Mouse (Mus musculus): ENCODE results near the gene Polrmt. TPM values are rescaled to one million over a fixed set of nuclear protein-coding genes. Genes with fewer than 3 reads are reported as not detected.

Polrmt gene
- polyA plus RNA-seq (2015; fragmentation: Nextera tagmentation; extraction: Ambion mirVana): 60.9 and 63.8 TPM in 2 replicates

- peak within 1 kb of the TSS; percentile 43; the same call in 1 of the 2 replicates for H3K27ac ChIP-seq (ENCODE audit: low read length)
- no peaks in the 10 kb centered on the region; the same call in 1 of the 2 replicates for H3K9me3 ChIP-seq (ENCODE audit: low read length)
- peaks cover 11% of the 10 kb centered on the region for H3K4me1 ChIP-seq (ENCODE audit: insufficient read depth, low read length)
- peak within 1 kb of the TSS; percentile 77 for H3K9ac ChIP-seq (replicated peaks; ENCODE audit: low read length)
- 3% methylated on average over 38 of the region's 38 CpGs for WGBS
- H3K4me2 ChIP-seq (replicated peaks; ENCODE audit: low read depth, low read length): peak within 1 kb of the TSS; percentile 59
- peak within 1 kb of the TSS; percentile 78 for H3K4me3 ChIP-seq (ENCODE audit: low read length)
- no peaks in the 10 kb centered on the region for H3K27me3 ChIP-seq (ENCODE audit: insufficient read depth, low read length)
- peaks cover 31% of the 10 kb centered on the region for H3K36me3 ChIP-seq (ENCODE audit: insufficient read depth, low read length)
- ATAC-seq (ENCODE audit: low FRiP score, low TSS enrichment): peak; percentile 96
These were observed at the start of gene Polrmt for GRCm38 (mm10) chr10:79745898-79746773. Gene Polrmt (minus strand): TSS chr10:79746581.

GRCm38 (mm10) chr10:79795905-79796304 lies 49.5 kb upstream of the Polrmt start:
- Histone ChIP-seq H3K4me1 (ENCODE audit: insufficient read depth, low read length) (peaks cover 50% of the 10 kb centered on the region), H3K9ac (replicated peaks; ENCODE audit: low read length) (no peak overlapping the region), H3K4me2 (replicated peaks; ENCODE audit: low read depth, low read length) (no peak overlapping the region), H3K27ac (ENCODE audit: low read length) (no peak overlapping the region), H3K9me3 (ENCODE audit: low read length) (no peaks in the 10 kb centered on the region), H3K27me3 (ENCODE audit: insufficient read depth, low read length) (no peaks in the 10 kb centered on the region), H3K36me3 (ENCODE audit: insufficient read depth, low read length) (no peaks in the 10 kb centered on the region), H3K4me3 (ENCODE audit: low read length) (no peak overlapping the region)
- no peak for ATAC-seq (ENCODE audit: low FRiP score, low TSS enrichment)
- 95% methylated on average over 3 of the region's 3 CpGs for WGBS

GRCm38 (mm10) chr10:79794491-79794931 lies 48.1 kb upstream of the Polrmt start:
- ATAC-seq (ENCODE audit: low FRiP score, low TSS enrichment): peak; percentile 70
- H3K4me2 ChIP-seq (replicated peaks; ENCODE audit: low read depth, low read length): peak overlapping the region; percentile 81
- peak overlapping the region; percentile 95 for H3K9ac ChIP-seq (replicated peaks; ENCODE audit: low read length)
- no peaks in the 10 kb centered on the region for H3K36me3 ChIP-seq (ENCODE audit: insufficient read depth, low read length)
- no peaks in the 10 kb centered on the region for H3K9me3 ChIP-seq (ENCODE audit: low read length)
- peak overlapping the region; percentile 93 for H3K4me3 ChIP-seq (ENCODE audit: low read length)
- H3K27me3 ChIP-seq (ENCODE audit: insufficient read depth, low read length): no peaks in the 10 kb centered on the region
- WGBS: 8% methylated on average over 10 of the region's 10 CpGs
- H3K27ac ChIP-seq (ENCODE audit: low read length): peak overlapping the region; percentile 90
- peaks cover 43% of the 10 kb centered on the region for H3K4me1 ChIP-seq (ENCODE audit: insufficient read depth, low read length)

GRCm38 (mm10) chr10:79793738-79794490 lies 47.5 kb upstream of the Polrmt start:
- Histone ChIP-seq H3K9me3 (ENCODE audit: low read length) (no peaks in the 10 kb centered on the region), H3K4me3 (ENCODE audit: low read length) (peak overlapping the region; percentile 93), H3K36me3 (ENCODE audit: insufficient read depth, low read length) (no peaks in the 10 kb centered on the region), H3K4me1 (ENCODE audit: insufficient read depth, low read length) (peaks cover 41% of the 10 kb centered on the region), H3K27ac (ENCODE audit: low read length) (peak overlapping the region; percentile 90), H3K9ac (replicated peaks; ENCODE audit: low read length) (peak overlapping the region; percentile 95), H3K27me3 (ENCODE audit: insufficient read depth, low read length) (no peaks in the 10 kb centered on the region), H3K4me2 (replicated peaks; ENCODE audit: low read depth, low read length) (peak overlapping the region; percentile 81)
- peak; percentile 35 for ATAC-seq (ENCODE audit: low FRiP score, low TSS enrichment)
- WGBS: under 1% methylated on average over 31 of the region's 38 CpGs

- Histone ChIP-seq H3K27me3 (ENCODE audit: insufficient read depth, low read length) (no peaks in the 10 kb centered on the region), H3K9me3 (ENCODE audit: low read length) (no peaks in the 10 kb centered on the region), H3K4me2 (replicated peaks; ENCODE audit: low read depth, low read length) (peak within 1 kb of the TSS; percentile 81), H3K4me1 (ENCODE audit: insufficient read depth, low read length) (peaks cover 37% of the 10 kb centered on the region), H3K9ac (replicated peaks; ENCODE audit: low read length) (peak within 1 kb of the TSS; percentile 95), H3K4me3 (ENCODE audit: low read length) (peak within 1 kb of the TSS; percentile 93), H3K36me3 (ENCODE audit: insufficient read depth, low read length) (no peaks in the 10 kb centered on the region), H3K27ac (ENCODE audit: low read length) (peak within 1 kb of the TSS; percentile 90)
- peak; percentile 77 for ATAC-seq (ENCODE audit: low FRiP score, low TSS enrichment)
- 7% methylated on average over 42 of the region's 51 CpGs for WGBS
These were observed 46.8 kb upstream of the Polrmt start, which contains the start of gene Palm for GRCm38 (mm10) chr10:79793051-79793737. Gene Palm (plus strand): TSS chr10:79793572.

- WGBS: 85% methylated on average over 5 of the region's 5 CpGs
- no peak overlapping the region for H3K4me3 ChIP-seq (ENCODE audit: low read length)
- H3K36me3 ChIP-seq (ENCODE audit: insufficient read depth, low read length): no peaks in the 10 kb centered on the region
- peaks cover 33% of the 10 kb centered on the region for H3K4me1 ChIP-seq (ENCODE audit: insufficient read depth, low read length)
- no peak overlapping the region for H3K9ac ChIP-seq (replicated peaks; ENCODE audit: low read length)
- no peaks in the 10 kb centered on the region for H3K27me3 ChIP-seq (ENCODE audit: insufficient read depth, low read length)
- no peak for ATAC-seq (ENCODE audit: low FRiP score, low TSS enrichment)
- H3K27ac ChIP-seq (ENCODE audit: low read length): peak overlapping the region; percentile 90
- no peak overlapping the region for H3K4me2 ChIP-seq (replicated peaks; ENCODE audit: low read depth, low read length)
- no peaks in the 10 kb centered on the region for H3K9me3 ChIP-seq (ENCODE audit: low read length)
These were observed 46.1 kb upstream of the Polrmt start for GRCm38 (mm10) chr10:79792339-79793040.

- peaks cover 18% of the 10 kb centered on the region for H3K4me1 ChIP-seq (ENCODE audit: insufficient read depth, low read length)
- H3K27ac ChIP-seq (ENCODE audit: low read length): no peak within 1 kb of the TSS
- no peak within 1 kb of the TSS for H3K9ac ChIP-seq (replicated peaks; ENCODE audit: low read length)
- no peaks in the 10 kb centered on the region for H3K36me3 ChIP-seq (ENCODE audit: insufficient read depth, low read length)
- no peak for ATAC-seq (ENCODE audit: low FRiP score, low TSS enrichment)
- no peak within 1 kb of the TSS for H3K4me2 ChIP-seq (replicated peaks; ENCODE audit: low read depth, low read length)
- WGBS: 88% methylated on average over 4 of the region's 4 CpGs
- no peaks in the 10 kb centered on the region for H3K9me3 ChIP-seq (ENCODE audit: low read length)
- no peak within 1 kb of the TSS for H3K4me3 ChIP-seq (ENCODE audit: low read length)
- no peaks in the 10 kb centered on the region for H3K27me3 ChIP-seq (ENCODE audit: insufficient read depth, low read length)
These were observed 44.5 kb upstream of the Polrmt start, which contains the start of gene Prss57 for GRCm38 (mm10) chr10:79790861-79791260. Gene Prss57 (minus strand): TSS chr10:79790961.

- Histone ChIP-seq H3K9me3 (ENCODE audit: low read length) (no peaks in the 10 kb centered on the region), H3K4me3 (ENCODE audit: low read length) (no peak overlapping the region), H3K27ac (ENCODE audit: low read length) (no peak overlapping the region), H3K36me3 (ENCODE audit: insufficient read depth, low read length) (no peaks in the 10 kb centered on the region), H3K4me1 (ENCODE audit: insufficient read depth, low read length) (peaks cover 11% of the 10 kb centered on the region), H3K9ac (replicated peaks; ENCODE audit: low read length) (no peak overlapping the region), H3K27me3 (ENCODE audit: insufficient read depth, low read length) (no peaks in the 10 kb centered on the region), H3K4me2 (replicated peaks; ENCODE audit: low read depth, low read length) (no peak overlapping the region)
- no peak for ATAC-seq (ENCODE audit: low FRiP score, low TSS enrichment)
- 52% methylated on average over 2 of the region's 2 CpGs for WGBS
These were observed 43.2 kb upstream of the Polrmt start for GRCm38 (mm10) chr10:79789581-79789980.

Measured in kidney, embryonic 16.5 days (tissue).